Mouse (Mus musculus) NIH3T3 (cell line): Measurements from ENCODE around the gene Osbp2.
A peak's percentile ranks its signal among the peaks of the same experiment; 100 is the strongest.

Source experiments
- DNase-seq: peaks from one replicate; pipeline ENCODE4 v3.0.0-alpha.2; 2012; ENCODE audit warnings: low read depth

The Osbp2 gene

DNA sequence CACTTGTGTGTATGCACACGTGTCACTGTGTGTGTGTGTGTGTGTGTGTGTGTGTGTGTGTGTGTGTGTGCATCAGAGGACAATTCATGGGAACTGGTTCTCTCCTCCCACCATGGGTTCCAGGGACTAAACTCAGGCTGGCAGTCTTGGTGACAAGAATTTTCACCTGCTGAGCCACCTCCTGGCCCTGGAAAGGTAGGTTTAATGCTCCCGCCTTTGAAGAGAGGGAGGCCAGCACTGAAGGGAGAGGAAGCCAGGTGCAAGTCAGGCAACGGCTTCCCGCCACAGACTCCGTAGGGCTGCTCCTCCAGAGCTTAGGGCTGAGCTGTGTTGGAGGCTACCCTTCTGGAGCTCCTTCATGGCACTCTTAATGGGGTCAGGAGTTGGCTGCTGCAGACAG, 104.3 kb downstream of the Osbp2 start:
- DNase-seq: no peak

DNA sequence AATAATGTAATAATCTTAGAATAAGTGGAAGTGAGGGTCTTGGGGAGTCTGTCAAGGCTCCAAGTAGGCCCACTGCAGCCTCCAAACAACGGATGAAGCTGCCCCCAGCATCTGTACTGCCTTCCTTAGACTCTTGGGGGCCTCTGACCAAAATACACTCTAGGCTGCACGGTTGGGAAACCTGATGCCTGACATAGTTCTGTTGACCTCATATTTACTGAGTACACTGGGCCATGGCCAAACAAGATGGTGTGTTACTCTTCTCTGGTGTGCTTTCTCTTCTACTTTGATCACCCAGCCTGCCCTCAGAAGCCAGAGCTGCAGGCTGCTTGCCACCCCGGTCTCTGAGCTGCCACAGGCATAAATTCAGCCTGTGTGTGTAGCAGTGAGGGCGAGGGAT, 108.4 kb downstream of the Osbp2 start:
- DNase-seq: peak; percentile 88

DNA sequence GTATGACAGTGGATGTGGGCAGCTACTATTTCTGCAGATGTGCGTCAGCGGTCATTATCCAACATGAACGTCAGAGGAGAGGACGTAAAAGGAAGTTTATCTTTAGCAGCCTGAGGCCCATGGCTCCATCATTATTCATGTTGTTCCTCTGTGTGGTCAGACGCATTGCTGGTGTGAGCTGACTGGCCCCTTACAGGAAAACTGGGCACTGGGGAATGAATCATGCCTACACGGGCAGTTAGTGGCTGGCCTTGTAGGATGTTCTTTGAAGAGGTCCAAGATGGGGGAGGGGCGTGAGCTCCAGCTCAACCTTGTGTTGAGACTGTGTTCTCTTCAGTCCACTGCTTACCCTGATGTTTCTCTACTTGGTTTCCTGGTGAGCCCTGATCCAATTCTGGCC, 109.0 kb downstream of the Osbp2 start:
- DNase-seq: peak; percentile 96

DNA sequence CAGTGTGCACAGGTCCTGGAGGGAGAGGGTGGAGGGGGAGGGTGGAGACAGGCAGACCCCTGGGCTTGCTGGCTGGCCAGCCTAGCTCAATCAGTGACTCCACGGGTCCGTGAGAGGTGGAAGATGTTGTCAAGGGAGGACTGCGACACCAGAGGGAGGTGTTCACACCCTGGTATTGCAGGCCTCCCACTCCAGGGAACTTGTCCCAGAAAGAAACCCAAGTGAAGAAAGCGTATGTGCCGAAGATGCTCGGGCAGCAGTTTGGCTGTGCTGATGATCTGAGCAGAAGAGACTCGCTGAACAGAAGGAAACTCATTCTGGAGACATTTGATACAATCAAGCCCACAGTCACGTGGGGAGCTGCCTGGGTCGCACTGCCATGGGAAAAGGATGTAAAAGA, 109.8 kb downstream of the Osbp2 start:
- DNase-seq: no peak

DNA sequence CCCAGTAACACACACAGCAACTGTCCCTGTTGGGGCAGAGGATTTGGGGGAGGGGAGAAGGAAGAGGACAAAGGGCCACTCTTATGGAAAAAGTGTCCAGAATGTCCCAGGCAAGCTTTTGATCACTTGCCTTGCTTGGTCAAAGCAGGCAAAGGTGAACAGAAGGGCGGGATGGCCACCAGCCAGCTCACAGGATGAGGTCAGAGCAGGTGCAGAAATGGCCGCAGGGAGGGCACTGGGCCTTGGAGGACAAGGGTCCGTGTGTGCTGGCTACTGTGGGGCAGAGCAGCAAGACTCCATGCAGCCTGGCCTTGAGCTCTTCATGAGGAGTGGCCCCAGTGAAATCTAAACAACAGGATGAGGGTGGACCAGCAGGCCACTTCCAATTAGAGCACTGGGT, 110.9 kb downstream of the Osbp2 start:
- DNase-seq: no peak

DNA sequence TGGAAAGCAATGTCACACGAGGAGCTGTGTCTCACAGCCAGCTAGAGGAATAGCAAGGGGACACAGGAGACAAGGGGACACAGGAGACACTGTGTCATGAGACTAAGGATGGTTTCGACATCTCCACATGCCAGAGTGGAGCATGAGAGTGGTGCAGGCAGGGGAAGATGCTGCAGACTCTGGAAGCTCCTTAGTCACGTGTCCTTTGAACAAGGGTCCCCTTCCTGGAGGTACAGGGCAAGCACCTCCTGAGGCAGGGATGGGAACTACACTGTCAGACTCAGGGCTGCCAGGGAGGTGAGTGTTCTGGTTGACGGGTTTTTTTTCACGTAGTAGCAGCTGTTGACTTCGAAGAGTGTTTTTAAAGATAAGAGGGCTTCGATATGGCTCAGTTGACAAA, 113.9 kb downstream of the Osbp2 start:
- no peak for DNase-seq

DNA sequence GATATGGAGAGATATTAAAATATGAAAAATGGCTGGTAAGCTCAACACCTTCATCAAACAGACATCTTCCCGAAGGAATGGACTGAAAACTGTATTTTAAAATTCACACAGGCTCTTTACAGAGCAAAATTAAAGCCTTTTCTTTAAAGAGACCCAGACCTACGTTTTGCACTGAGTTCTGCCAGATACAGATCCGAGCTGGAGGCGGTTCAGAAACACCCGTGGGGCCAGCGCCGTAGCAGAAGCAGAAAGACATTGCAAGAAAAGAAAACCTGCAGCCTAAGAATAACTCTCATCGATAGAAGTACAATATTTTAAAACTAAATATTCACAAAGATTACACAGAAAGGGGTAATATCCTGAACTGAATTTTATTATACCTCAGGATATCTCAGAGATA, 121.3 kb downstream of the Osbp2 start:
- no peak for DNase-seq

DNA sequence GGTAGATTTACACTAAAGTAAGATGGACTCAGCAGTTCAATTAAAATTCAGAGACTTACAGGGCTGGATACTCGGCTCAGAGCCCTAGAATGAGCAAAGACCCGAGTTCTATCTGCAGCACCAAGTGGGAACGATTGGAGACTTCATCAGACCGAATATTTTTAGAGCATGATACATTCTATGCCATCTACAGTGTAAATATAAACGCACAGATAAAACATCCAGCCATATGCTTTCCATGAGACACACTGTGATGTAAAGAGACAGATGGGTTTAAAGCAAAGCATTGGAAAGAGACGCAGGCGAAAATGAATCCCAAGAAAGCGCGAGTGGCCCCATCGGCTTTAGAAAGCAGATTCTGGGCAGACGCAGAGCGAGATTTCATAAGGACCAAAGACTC, 122.5 kb downstream of the Osbp2 start:
- no peak for DNase-seq

DNA sequence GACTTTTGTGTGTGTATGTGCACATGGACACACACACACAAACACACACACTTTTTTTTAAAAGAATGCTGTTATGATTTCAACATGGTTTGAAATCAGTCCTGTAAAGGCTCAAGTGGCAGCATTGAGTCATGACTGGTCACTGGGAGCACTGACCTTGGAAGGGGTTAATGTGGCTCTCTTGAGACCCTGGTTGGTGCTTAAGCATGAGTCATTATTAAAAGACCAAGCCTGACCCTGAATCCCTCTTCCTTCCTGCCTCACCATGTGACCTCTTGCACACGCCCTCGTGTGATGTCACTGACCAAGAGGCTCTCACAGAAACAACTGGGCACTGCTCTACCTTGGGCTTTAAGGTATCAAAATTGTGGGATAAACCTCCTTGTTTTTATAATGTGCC, 124.9 kb downstream of the Osbp2 start:
- peak; percentile 53 for DNase-seq

DNA sequence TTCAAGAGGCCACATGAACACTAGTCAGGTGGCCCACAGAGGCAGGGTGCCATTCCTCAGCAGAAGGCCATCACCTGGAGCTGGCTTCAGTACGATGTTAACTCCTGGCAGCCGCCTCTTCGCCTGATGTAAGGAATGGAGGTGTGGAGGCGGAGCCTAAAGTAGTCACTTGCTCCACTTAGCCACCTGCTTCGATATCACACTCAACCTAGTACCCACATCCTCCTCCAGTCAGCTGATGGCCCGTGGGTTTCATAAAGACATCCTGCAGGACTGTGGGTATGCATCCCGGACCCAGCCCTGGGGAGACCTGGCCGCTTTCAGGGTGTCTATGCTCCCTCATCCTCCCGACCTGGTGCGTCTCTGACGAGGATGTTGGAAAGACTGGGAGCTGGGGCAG, 128.0 kb downstream of the Osbp2 start:
- no peak for DNase-seq

DNA sequence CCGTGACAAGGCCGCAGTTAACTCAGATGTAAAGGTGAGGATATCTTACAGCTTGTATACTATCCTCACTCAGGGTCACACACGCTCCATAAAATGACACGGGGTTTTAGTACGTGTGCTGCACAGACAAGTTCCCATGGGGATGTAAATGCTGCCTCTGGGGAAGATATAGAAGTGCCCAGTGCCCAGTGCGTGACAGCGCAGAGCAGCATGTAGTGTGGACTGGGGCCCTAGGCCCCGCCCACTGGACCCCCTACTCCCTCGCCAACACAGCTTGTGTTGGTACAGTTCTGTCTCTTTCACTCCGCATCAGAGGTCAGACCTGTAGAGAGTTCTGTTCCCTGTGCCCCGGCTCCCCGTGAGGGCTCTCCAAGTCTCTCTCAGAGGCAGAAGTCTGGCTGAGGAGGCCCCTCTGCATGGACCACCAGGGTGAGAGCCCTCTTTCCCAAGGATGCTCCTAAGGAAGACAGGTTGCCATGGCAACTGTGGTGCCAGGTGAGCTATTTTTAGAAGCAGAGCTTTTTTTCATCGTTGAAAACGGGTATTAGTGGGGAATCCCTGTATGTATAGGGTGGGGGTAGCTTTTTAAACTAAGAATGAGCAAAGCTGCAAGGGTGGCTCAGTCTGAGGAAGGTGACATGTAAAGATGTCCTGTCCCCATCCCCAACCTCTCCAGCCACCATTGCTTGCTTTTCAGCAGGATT, 129.6 kb downstream of the Osbp2 start:
- DNase-seq: no peak

DNA sequence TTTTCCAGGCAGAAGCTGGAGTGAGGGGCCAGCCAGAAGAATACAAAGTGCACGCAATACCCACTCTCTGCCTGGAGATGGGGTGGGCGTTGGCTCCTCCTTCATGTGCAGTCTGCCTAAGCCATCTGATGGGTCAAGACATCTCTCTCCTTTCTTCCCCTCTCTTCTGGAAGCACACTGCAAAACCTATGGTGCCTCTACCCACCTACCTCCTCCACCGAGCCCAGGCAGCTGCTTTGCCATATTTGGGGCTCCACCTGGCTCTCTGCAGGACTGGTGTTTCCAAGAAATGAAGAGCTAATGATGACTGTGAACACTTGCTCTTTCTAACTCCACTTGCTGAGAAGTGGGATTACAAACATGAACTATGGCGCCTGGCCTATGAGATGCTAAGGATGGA, 132.2 kb downstream of the Osbp2 start:
- no peak for DNase-seq

DNA sequence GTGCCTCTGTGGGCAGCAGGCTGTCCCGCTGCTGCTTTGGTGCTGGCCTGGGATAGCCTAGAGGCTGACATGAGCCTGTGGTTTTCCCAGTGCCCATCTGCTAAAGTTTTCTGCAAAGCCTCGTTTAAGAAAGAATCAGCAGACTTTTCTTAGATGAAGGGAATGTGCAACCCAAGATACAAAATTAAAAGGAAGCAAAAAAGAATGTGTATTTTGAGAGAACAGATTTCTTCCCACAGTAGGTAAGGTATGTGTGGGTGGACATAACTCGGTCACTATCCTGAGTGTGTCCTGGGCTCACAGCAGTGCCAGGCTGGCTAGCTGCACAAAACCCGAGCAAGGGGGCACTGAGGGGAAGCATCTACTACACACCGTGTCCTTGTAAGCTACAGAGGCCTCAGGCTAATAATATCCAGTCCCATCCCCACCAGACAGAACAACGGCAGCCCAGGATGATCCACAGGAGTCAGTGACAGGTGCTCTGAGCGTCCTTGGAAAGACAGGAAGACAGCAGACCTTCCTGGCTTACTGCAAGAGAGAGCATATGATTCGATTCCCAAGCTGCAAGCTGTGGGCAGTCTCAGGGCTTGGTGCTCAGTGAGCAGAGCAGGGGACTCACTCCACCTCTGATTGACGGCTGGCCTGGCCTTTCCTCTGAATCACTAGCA, 136.1 kb downstream of the Osbp2 start:
- DNase-seq: peak; percentile 34

DNA sequence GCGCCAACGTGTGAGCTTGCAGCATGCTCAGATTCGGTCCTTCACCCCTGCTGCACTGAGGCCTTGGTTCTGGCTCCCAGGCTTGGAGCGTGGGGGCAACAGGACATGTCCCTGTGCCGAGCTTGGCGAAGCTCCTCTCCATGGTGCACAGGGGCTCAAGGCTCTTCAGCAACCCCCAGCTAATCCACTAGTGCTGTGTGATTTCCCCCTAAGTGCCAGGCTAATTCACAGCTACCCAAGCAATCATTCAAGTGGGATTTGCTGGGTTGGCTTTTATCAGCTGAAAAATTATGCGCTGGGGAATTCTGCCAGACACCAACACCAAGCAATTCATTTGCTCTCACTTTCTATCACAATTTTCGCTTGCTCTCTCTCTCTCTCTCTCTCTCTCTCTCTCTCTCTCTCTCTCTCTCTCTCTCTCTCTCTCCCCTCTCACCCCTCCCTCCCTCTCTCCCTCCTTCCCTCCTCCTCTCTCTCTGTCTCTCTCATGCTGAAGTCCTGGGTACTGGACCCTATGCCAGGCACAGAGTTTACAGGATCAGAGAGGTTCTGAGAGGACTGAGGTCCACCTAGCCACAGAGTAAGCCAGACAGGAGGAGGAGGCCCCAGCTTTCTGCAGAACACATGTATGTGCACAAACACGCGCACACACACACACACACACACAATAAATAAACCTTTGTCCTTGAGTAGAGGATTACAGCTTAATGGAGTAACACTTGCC, 138.2 kb downstream of the Osbp2 start:
- DNase-seq: no peak

DNA sequence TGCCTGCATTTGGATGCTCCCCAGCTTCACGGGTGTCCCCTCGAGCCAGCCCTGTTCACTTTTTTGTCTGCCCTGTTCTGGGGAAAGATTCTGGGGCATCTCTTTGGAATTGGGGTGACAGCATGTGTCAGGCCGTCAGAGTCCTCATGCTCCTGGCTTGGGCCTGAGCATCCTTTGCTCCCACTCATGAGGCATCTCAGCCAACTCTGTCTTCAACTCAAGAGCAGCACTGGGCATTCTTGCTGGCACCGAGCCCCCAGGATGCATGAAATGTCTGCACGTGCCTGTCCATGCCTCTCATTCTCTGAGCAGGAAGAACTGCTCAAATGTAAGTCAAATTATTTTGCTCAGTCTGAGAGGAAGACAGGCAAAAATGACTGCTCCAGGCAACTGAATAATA, 139.0 kb downstream of the Osbp2 start:
- DNase-seq: peak; percentile 38

DNA sequence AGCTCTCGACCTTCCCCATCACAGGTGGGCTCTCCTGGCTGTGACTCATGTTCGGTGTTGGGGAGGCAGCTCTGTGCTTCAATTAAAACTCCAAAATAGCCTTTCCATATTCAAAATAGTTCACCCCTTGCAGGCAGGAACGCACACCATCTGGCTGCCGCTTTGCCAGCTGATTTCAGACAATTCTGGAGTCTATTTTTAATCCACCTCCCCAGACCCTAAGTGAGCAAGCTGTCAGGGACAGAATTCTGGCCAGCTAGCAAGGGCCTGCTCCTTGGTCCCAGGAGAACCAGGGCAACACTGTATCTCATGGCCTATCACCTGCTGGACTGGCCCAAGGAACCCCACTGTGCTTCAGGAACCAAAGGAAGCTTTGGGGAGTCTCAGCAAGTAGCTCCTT, 139.8 kb downstream of the Osbp2 start:
- no peak for DNase-seq

DNA sequence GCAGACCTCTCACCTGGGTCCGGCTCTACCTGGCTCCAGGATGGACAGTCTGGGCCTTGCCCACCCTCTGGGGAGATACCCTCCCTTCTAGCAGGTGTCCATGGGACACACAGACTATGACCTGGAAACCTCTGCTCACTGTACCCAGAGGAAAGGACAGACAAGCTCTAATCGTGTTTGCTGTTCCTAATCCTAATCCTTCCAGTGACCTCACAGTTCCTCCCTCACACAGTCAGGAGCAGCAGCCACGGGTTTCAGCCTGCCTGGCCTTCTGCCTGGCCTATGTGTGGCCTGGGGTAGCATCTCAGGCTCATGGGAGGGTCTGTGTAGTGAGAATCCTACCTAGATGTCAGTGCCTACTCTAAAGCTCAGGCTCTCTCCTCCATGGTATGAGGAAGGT, 140.8 kb downstream of the Osbp2 start:
- no peak for DNase-seq

DNA sequence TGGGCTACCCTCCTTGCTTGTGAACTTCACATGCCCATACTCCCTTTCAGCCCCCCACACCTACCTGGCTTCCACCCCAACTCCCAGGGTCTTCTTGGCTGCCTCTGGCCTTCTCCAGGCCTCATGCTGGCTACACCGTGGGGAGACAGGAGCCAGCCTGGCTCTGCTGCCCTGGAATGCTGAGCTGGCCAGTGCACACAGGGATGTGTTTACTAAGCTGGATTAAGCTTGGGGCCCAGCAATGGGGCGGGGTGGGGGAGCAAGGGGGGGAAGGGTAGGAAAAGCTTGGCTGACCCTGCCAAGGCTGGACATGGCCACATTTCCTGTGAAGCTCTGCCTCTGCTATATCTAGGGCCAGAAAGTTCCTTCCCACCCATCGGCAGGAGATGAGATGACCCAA, 141.7 kb downstream of the Osbp2 start:
- peak; percentile 54 for DNase-seq

DNA sequence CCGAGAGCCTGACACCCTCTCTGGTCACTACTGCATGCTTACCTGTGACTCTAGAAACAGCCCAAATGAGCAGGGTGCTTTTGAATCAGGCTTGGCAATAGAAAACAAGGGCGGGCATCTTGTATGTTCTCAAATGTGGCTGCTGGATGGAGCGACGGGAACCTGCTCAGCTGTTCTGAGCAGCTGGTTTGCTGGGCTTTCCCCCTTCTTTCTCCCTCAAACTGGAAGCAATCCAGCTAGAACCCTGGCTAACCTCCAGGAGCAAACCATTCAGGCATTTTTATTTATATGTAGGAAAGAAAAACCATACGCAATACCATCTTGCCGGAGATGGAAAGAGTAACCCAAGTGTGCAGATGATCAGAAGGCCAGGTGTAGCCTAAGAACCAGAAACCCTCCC, 147.0 kb downstream of the Osbp2 start:
- peak; percentile 78 for DNase-seq

DNA sequence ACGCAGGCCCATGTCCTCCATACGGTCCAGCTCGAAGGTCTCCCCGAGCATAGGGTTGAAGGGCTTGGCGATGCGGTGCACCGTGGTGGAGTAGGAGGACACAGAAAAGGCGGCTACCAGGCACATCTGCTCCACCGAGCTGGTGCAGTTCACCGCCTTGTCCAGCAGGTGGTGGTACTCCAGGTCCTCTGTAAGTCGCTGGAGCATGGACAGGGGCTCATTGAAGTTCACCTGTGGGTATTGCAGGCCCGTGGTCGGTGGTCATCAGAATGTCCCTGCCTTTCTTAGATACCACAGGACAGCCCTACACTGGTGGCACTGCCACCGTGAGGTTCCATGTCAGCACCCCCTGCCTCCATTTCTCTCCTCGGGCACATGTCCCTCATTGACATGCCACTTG, 149.2 kb downstream of the Osbp2 start:
- peak; percentile 79 for DNase-seq

DNA sequence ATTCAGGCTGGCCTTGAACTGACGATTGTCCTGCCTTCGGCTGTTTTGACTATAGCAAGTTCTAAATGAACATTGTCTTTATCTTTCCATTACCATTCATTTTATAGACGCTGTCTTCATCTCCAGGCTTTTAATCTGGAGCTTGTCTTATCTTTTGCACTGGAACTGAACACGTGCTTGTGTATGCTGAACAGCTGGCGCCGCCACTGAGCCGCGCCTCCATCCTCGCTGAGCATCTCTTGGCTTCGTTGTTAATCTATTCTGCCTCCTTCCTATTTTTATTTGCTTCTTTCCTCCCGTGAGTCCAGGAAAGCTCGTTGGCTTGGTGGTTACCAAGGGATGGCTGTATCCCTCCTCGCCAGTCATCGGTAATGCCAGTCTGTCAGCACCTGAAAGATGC, 153.5 kb downstream of the Osbp2 start:
- DNase-seq: no peak

DNA sequence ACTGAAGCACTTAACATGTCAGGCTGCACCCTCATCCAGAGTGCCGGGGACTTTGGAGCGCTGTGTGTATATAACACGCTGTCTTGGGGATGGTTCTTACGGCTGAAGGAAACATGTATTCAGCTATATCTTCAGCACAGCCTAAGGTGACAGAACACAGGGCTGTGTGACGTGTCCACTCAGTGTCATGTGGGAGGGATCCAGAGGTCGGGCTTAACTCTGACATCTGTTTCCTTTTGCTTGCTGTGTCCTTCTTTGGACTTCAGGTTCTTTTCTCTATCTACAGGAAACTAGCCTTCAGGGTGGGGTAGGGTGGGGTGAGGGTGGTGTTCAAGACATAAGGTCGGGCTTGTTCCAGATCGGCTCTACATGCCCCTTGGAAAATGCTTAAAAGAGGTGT, 156.6 kb downstream of the Osbp2 start:
- DNase-seq: no peak

DNA sequence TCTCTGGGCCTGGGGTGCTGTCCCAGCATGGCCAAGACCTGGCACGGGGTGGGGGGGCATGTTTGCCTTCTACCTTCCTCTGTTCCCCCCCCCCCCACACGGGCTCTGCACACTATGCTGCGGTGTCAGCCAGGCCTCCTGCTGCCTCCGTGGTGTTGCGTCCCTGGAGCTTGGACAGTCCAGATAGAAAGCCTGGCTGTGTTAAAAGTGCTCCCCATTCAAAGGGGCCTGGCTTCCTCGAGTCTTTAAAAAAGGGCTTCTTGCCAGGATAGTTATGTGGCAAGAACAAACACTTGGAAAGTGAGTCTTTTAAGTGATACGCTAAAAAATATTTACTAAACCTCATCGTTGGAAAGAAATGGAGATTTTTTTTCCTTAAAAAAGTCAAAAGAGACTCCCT, 159.3 kb downstream of the Osbp2 start:
- DNase-seq: peak; percentile 52
